Mouse (Mus musculus) 416B (cell line): ENCODE measurements around the gene Gbgt1.

Experiments used
- DNase-seq: peaks from one replicate; pipeline ENCODE4 v3.0.0; 2011; ENCODE audit warnings: low read depth

Gene Gbgt1

DNA sequence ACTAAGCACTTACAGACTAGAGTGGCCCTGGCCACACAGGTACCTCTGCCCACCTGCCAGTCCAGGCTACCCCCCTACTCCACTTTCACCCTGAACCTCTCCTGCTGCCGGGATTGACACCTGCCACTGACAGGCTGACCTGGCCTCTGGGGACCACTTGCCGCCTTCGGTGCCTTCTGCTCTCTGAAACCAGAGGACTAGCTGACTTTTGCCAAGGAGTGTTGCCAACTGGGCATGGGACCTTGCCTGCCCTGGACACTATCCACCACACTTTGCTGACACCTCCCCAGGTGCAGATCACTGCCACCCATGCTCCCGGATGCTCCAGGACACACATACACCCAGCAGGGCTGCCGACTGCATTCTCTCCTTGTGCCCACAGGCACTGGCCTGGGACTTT, 55.6 kb downstream of the Gbgt1 start:
- DNase-seq: no peak
